Mouse (Mus musculus): ENCODE measurements around the gene Rpa2.
A peak's percentile ranks its signal among the peaks of the same experiment; 100 is the strongest.

DNA sequence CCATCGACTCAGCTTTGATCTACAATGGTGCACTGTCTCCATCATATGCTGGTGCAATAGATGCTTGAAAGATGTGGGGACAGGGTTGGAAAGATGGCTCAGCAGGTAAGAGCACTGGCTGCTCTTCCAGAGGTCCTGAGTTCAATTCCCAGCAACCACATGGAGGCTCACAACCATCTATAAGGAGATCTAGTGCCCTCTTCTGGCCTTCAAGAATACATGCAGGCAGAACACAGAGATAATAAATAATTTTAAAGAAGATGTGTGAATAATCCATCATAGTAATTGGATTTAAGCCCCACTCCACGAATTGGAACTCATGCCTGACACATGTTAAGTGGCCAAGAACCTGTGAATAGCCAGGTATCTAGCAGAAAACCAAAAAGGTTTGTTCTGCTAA is 50.3 kb downstream of the Rpa2 start:
- TF ChIP-seq CTCF (conservative IDR thresholded peaks at IDR 0.05; ENCODE audit: low read length) (peak; percentile 29), NANOG (IDR thresholded peaks at IDR 0.05; ENCODE audit: borderline replicate concordance, low read length) (no peak)
